Mouse (Mus musculus) thymus, postnatal 36 days (tissue): ENCODE results near the gene Ifi35.
"Not testable (repeated sequence)": the region's sequence is repeated elsewhere in the genome, so short reads cannot be mapped to it uniquely, and the experiment has no call there.

Source experiments
- DNase-seq, 2 experiments: peaks; one replicate each; pipeline ENCODE4 v3.0.0; 2022; ENCODE audit warnings: mixed read lengths in 2 of 2

The Ifi35 gene

GRCm38 (mm10) chr11:101448274-101448746 lies at the start of gene Ifi35:
Ifi35 (plus strand) TSS chr11:101448407.
- DNase-seq: peak; percentile 69 to 72

- no peak for DNase-seq
Measured at GRCm38 (mm10) chr11:101415306-101415705, 32.9 kb upstream of the Ifi35 start.

GRCm38 (mm10) chr11:101416433-101417100 lies 31.6 kb upstream of the Ifi35 start:
- DNase-seq: no peak

- peak; percentile 89 to 91 for DNase-seq
Measured at GRCm38 (mm10) chr11:101417101-101417855, 30.9 kb upstream of the Ifi35 start, which contains the start of gene Aarsd1. Aarsd1 (minus strand) TSS chr11:101417615.

GRCm38 (mm10) chr11:101418991-101419390 lies 29.2 kb upstream of the Ifi35 start:
- no peak for DNase-seq

- no peak for DNase-seq
Measured at GRCm38 (mm10) chr11:101419610-101420009, 28.6 kb upstream of the Ifi35 start.

- DNase-seq: no peak
Measured at GRCm38 (mm10) chr11:101420148-101420547, 28.1 kb upstream of the Ifi35 start.

GRCm38 (mm10) chr11:101424105-101424851 lies 23.9 kb upstream of the Ifi35 start, which contains the start of gene Gm27029:
Gm27029 (minus strand) TSS chr11:101424796.
- no peak for DNase-seq

GRCm38 (mm10) chr11:101424925-101425813 lies 23.0 kb upstream of the Ifi35 start, which contains the start of the genes Rundc1 and Ptges3l:
Rundc1 (plus strand) TSS chr11:101425085.
Ptges3l (minus strand) TSS chr11:101425333.
- DNase-seq: peak; percentile 98

- no peak for DNase-seq
Measured at GRCm38 (mm10) chr11:101426165-101426564, 22.0 kb upstream of the Ifi35 start.

- DNase-seq: no peak
Measured at GRCm38 (mm10) chr11:101431327-101431726, 16.9 kb upstream of the Ifi35 start.

- no peak for DNase-seq
Measured at GRCm38 (mm10) chr11:101433396-101433795, 14.8 kb upstream of the Ifi35 start.

GRCm38 (mm10) chr11:101435831-101436230 lies 12.4 kb upstream of the Ifi35 start:
- no peak for DNase-seq

- DNase-seq: no peak
Measured at GRCm38 (mm10) chr11:101436916-101437315, 11.3 kb upstream of the Ifi35 start.

GRCm38 (mm10) chr11:101438006-101438405 lies 10.2 kb upstream of the Ifi35 start:
- DNase-seq: not testable (repeated sequence)

GRCm38 (mm10) chr11:101441450-101442126 lies 6.6 kb upstream of the Ifi35 start:
- not testable (repeated sequence) for DNase-seq

GRCm38 (mm10) chr11:101442127-101442693 lies 6.0 kb upstream of the Ifi35 start, which contains the start of gene Rpl27:
Rpl27 (plus strand) TSS chr11:101442298.
- DNase-seq: peak; percentile 92 to 98

- DNase-seq: no peak
Measured at GRCm38 (mm10) chr11:101442760-101443159, 5.4 kb upstream of the Ifi35 start.

GRCm38 (mm10) chr11:101446319-101446718 lies 1.9 kb upstream of the Ifi35 start:
- DNase-seq: no peak

- DNase-seq: not testable (repeated sequence)
Measured at GRCm38 (mm10) chr11:101446860-101447259, 1.3 kb upstream of the Ifi35 start.

GRCm38 (mm10) chr11:101447786-101448185 lies 421 bp upstream of the Ifi35 start:
- DNase-seq: no peak
